Mouse (Mus musculus) spleen, adult 18-20 months (tissue): Measurements from ENCODE around the gene Klhl7.

Experiments used
- DNase-seq, 2 experiments: peaks; one replicate each; pipeline ENCODE4 v3.0.0; 2022; ENCODE audit warnings: mixed read lengths in 2 of 2

The Klhl7 gene

DNA sequence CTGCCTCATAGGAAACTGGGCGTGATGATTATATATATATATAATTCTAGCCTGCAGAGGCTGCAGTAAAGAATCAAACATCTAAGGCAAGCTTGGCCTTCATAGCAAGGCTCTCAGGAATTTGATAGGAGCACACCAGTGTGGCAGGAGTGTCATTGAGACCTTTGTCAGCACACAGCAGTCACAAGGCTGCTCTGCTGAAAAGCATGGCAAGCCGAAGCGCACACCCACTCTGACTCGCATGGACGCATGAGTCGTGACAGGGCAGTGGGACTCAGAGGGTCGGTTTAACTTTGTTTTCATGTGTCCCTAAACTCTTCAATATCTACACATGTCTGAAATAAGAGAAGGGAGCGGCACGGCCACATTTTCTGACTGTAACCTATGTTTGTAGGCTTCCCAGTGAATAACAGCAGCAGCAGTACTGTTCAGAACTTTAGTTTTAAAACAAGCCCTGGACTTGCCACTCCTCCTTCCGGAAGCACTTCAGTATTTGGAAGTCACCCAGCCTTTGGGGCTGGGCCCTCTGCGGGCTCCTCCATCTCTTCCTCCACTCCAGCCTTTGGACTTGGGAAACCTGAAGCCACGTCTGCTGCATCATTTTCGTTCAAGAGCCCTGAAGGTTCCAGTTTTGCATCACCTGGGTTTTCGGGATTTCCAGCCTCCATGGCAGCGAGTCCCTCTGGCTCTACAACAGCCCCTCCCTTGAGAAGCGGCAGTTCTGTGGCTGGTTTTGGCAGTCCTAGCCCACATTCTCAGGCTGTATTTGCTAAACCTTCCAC, 81.3 kb downstream of the Klhl7 start:
- DNase-seq: no peak

DNA sequence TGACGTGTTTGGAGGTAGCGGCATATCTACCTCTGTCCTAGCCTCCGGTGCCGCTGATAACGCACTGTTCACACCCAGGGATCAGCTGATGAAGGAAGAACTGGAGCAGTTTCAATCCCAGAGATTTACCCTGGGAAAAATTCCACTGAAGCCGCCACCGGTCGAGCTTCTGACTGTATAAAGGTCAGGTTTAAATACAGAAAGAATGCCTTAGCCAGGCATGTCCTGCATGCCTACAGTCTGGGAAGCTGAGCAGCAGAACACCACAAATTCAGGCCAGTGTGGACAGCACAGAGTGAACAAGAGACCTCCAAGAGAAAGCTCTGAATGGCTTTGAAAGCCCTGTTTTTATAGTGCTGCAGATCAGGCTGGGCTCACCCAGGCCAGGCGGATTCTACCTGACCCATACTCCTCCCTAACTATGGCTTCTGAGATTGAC, 81.9 kb downstream of the Klhl7 start:
- no peak for DNase-seq

DNA sequence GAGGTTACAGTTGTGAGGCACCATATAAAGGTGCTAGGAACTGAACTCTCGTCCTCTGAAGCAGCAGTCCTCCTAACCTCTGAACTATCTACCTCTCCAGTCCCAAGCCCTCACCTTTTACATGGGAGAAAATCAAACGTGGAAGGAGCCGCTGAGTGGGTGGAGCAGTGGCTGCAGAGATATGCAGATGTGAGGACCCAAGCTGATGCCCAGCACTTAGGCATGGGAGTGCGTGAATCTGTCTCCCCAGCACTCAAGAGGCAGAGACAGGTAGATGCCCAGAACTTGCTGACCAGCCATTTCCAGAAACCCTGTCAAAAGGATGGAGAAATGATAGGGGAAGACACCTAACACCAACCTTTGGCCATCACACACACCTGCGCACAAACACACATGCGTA, 82.7 kb downstream of the Klhl7 start:
- no peak for DNase-seq

DNA sequence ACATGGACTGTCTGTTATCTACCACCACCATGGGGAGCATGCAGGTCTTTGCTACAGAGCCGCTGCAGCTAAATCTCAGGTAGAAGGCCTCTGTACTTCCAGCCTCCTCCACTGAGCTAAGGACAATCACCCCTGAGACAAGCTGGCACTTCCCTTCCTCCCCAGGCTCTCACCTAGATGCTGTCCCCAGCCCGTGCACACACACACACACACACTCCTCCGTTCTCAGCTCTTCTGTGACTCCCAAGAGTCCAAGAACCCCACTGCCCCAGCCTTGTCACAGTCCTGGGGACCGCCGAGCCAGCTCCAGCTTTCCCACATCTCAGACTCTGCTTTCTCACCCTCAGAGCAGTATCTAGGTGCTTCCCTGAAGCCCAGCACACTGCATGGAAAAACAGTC, 83.6 kb downstream of the Klhl7 start:
- no peak for DNase-seq

DNA sequence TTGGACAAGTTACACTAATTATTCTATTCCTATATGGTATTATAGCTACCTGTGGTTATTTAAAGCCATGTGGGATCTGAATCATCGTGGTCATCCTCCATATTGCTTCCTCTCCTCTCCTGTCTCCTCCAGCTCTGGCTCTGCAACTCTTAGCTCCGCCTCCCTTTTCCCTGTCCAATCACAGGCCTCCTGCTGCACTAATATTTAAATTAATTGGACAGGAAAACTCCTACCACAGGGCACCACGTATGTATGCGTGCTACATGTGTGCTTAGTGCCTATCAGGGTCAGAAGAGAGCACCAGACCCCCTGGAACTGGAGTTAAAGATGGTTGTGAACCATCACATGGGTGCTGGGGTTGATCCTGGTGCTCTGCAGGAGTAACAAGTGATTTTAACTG, 88.1 kb downstream of the Klhl7 start:
- no peak for DNase-seq

DNA sequence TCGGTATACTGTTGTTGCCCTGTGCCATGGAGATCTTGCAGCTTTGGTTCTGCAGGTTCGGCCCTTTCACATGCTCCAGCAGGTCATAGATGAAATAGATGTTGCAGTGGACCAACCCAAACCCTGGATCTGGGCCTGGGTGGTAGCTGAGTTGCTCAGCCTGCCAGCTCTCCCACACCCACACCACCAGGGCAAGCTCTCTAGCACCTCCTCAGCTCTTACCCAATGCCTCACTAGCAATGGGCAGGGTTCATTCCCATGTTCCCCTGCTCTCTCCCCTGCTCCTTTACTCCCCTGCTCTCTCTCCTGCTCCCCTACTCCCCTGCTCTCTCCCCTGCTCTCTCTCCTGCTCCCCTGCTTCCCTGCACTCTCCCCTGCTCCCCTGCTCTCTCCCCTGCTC, 91.4 kb downstream of the Klhl7 start:
- no peak for DNase-seq

DNA sequence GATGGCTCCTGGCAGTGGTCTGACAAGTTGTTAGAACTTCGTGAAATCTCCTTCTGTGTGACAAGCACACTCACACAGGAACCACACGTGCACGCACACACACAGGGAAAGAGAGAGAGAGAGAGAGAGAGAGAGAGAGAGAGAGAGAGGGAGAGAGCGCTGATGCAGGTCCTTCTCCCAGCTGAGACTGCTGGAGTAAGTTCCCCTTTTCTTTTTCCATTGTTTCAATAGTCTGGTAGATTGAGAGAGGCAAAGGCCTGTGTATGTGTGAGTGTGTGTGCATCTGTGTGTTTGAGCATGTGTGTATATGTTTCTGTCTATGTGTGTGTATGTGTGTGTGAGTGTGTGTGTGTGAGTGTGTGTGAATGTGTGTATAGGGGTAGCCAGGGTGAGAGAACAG, 100.6 kb downstream of the Klhl7 start:
- no peak for DNase-seq

DNA sequence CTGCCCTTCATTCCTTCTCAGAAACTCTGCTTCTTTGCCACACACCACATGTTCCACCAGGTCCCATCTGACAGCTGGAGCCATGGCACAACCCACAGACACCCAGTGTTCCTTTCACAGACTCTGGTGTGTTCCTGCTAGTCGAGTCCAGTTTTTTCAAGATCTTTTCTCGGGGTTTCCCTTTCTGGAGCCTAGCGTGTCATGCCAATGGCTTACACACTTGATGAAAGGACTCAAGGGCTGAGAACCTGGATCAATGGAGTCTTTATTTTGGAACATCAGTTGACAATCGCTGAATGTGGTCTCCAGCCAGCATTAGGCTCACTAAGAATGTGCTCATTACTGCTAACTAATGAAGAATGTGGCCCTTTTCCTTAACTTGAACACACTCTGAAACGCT, 102.1 kb downstream of the Klhl7 start:
- no peak for DNase-seq

DNA sequence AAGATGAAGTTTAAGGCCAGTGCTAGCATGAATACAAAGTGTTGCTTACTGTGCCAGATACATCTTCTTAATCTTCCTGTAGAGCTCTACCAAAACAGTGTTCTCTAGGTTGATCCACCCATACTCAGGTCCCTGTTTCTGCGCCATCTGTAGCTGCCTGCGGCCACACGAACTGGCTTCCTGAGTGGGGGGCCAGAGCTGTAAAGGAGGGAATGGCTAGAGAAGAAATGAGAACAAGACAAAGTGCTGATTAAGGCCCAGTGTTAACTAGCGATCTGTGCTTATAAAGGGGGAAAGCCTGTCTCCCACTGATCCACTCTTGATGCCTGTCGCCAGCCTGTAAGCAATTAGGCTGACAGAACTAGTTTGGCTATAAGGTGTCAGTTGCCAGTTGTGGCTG, 102.9 kb downstream of the Klhl7 start:
- no peak for DNase-seq

DNA sequence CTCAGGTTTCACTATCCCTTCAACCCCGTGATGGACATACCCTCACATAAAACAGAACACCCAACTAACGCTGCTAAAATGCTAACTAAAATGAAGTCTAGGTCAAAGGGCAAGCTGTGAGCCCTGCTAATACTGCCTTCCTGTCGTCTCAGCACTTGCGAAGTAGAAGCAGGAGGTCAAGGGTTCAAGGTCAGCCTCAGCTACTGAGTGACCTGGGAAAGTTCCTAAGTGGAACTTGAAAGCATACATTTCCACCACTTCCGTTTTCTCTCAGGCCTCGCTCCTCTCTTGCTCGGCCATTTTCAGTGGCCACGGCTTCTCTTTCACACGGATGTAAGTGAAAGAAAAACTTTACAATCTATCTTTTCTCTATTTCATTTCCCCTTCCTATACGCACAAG, 107.6 kb downstream of the Klhl7 start:
- no peak for DNase-seq

DNA sequence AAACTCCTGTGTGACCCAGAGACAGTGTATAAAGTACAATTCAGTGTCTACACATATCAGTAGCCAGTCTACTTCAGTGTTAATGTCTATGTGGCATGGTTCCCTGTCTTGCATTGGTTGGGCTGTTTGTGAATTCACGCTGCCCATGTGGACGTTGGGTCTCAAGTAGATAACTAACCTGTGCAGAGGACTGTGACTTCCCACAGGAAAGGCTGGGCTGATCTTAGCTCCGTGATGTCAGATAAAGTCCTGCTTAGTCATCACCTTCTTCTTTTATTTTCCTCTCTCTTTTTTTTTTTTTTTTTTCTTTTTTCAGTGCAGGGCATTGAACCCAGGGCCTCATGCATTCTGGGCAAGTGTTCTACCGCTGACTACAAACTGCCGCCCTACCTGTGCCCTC, 108.1 kb downstream of the Klhl7 start:
- DNase-seq: no peak
